Mouse (Mus musculus) forebrain, embryonic 11.5 days (tissue): ENCODE data around the gene Kntc1. TPM values are rescaled to one million over a fixed set of nuclear protein-coding genes. Genes with fewer than 3 reads are reported as not detected.
"Not testable (repeated sequence)": the region's sequence is repeated elsewhere in the genome, so short reads cannot be mapped to it uniquely, and the experiment has no call there.

Experiments used
- ATAC-seq: fragments of 200-750 bp; cut with Nextera tagmentation; replicated peaks from 2 replicates; pipeline ENCODE4 v1.8.0; 2017; ENCODE audit warnings: moderate TSS enrichment; ENCODE audit not compliant: low FRiP score
- DNase-seq: peaks from one replicate; pipeline ENCODE4 v3.0.0-alpha.2; 2017; ENCODE audit warnings: low spot score
- H3K27ac ChIP-seq: fragments of 300-500 bp; sonication (generic); 2 replicates; pipeline ENCODE4 v1.5.1; 2014; ENCODE audit warnings: low read depth, low read length
- H3K27me3 ChIP-seq: fragments of 300-500 bp; sonication (generic); 2 replicates; pipeline ENCODE4 v1.6.1; 2014; ENCODE audit warnings: mild to moderate bottlenecking, low read length, mixed read lengths; ENCODE audit not compliant: control insufficient read depth, insufficient read depth
- H3K36me3 ChIP-seq: fragments of 300-500 bp; sonication (generic); 2 replicates; pipeline ENCODE4 v1.6.1; 2014; ENCODE audit warnings: mild to moderate bottlenecking, low read length, moderate library complexity, mixed read lengths; ENCODE audit not compliant: control insufficient read depth, insufficient read depth
- H3K4me1 ChIP-seq: fragments of 300-500 bp; sonication (generic); replicated peaks from 2 replicates; pipeline ENCODE4 v1.6.1; 2014; ENCODE audit warnings: low read length, mixed read lengths; ENCODE audit not compliant: control insufficient read depth, insufficient read depth
- H3K4me2 ChIP-seq: fragments of 300-500 bp; sonication (generic); 2 replicates; pipeline ENCODE4 v1.6.1; 2014; ENCODE audit warnings: low read depth, mild to moderate bottlenecking, low read length, moderate library complexity, mixed read lengths; ENCODE audit not compliant: severe bottlenecking
- H3K4me3 ChIP-seq: fragments of 300-500 bp; sonication (generic); 2 replicates; pipeline ENCODE4 v1.5.1; 2014; ENCODE audit warnings: low read depth, low read length
- H3K9ac ChIP-seq: fragments of 300-500 bp; sonication (generic); 2 replicates; pipeline ENCODE4 v1.6.1; 2014; ENCODE audit warnings: low read length
- H3K9me3 ChIP-seq: fragments of 300-500 bp; sonication (generic); 2 replicates; pipeline ENCODE4 v1.6.1; 2016; ENCODE audit warnings: low read length, mixed read lengths; ENCODE audit not compliant: control insufficient read depth
- WGBS: fragments of 180-500 bp; shearing (Covaris S2); extraction: QIAGEN DNeasy Blood & Tissue Kit; methylation state at CpG from one replicate; pipeline ENCODE4 v1.1.7; 2014; 5-methylcytosine and 5-hydroxymethylcytosine counted together
- polyA plus RNA-seq: library from polyadenylated mRNA; unstranded; fragments of >200 nt; fragmentation: Nextera tagmentation; extraction: Ambion mirVana; gene quantifications from 2 replicates; pipeline ENCODE4 v1.2.1, GENCODE M21; 2014

Kntc1 gene
- polyA plus RNA-seq, 1 experiment from 2014 or later = 65.0 TPM

- no peaks in the 10 kb centered on the region for H3K4me1 ChIP-seq
- WGBS = 97% methylated on average over 2 of the region's 2 CpGs
- no peak for ATAC-seq
These were observed 18.5 kb upstream of the Kntc1 start for GRCm38 (mm10) chr5:123730981-123731380.

GRCm38 (mm10) chr5:123744358-123744757 lies 5.2 kb upstream of the Kntc1 start:
- H3K27me3 ChIP-seq = no peaks in the 10 kb centered on the region
- H3K27ac ChIP-seq = no peak overlapping the region
- H3K36me3 ChIP-seq = peaks cover 16% of the 10 kb centered on the region
- H3K4me3 ChIP-seq = no peak overlapping the region
- no peak overlapping the region for H3K4me2 ChIP-seq
- ATAC-seq (no peak), DNase-seq (no peak)
- H3K9ac ChIP-seq = no peak overlapping the region
- H3K9me3 ChIP-seq = no peaks in the 10 kb centered on the region
- 86% methylated on average over 2 of the region's 2 CpGs for WGBS
- peaks cover 8% of the 10 kb centered on the region; the same call in 1 of the 2 replicates for H3K4me1 ChIP-seq

More at GRCm38 (mm10) chr5:123730981-123731380, 18.5 kb upstream of the Kntc1 start:
- Histone ChIP-seq H3K4me2 (no peak overlapping the region), H3K36me3 (peaks cover 13% of the 10 kb centered on the region; the same call in 1 of the 2 replicates), H3K9me3 (no peaks in the 10 kb centered on the region), H3K9ac (no peak overlapping the region), H3K27ac (no peak overlapping the region), H3K4me3 (no peak overlapping the region), H3K27me3 (no peaks in the 10 kb centered on the region)
- no peak for DNase-seq

- Histone ChIP-seq H3K4me3 (no peak overlapping the region), H3K27ac (no peak overlapping the region), H3K9me3 (no peaks in the 10 kb centered on the region), H3K4me1 (peaks cover 8% of the 10 kb centered on the region; the same call in 1 of the 2 replicates), H3K27me3 (no peaks in the 10 kb centered on the region), H3K9ac (no peak overlapping the region), H3K36me3 (peaks cover 12% of the 10 kb centered on the region), H3K4me2 (peak overlapping the region; percentile 5; the same call in 1 of the 2 replicates)
- ATAC-seq (no peak), DNase-seq (no peak)
These were observed 3.3 kb upstream of the Kntc1 start for GRCm38 (mm10) chr5:123746253-123746652.

- no peaks in the 10 kb centered on the region for H3K9me3 ChIP-seq
- peaks cover 10% of the 10 kb centered on the region; the same call in 1 of the 2 replicates for H3K4me1 ChIP-seq
- peak overlapping the region; percentile 52 for H3K9ac ChIP-seq
- DNase-seq = no peak
- peak overlapping the region; percentile 77 for H3K4me2 ChIP-seq
- no peaks in the 10 kb centered on the region for H3K27me3 ChIP-seq
- WGBS = 39% methylated on average over 7 of the region's 7 CpGs
- H3K36me3 ChIP-seq = peaks cover 12% of the 10 kb centered on the region
- no peak for ATAC-seq
- H3K27ac ChIP-seq = no peak overlapping the region
- H3K4me3 ChIP-seq = peak overlapping the region; percentile 76
These were observed 1.9 kb upstream of the Kntc1 start for GRCm38 (mm10) chr5:123747604-123748003.

GRCm38 (mm10) chr5:123748339-123749064 lies 1.0 kb upstream of the Kntc1 start:
- H3K27me3 ChIP-seq = no peaks in the 10 kb centered on the region
- under 1% methylated on average over 18 of the region's 18 CpGs for WGBS
- H3K4me2 ChIP-seq = peak overlapping the region; percentile 77
- DNase-seq (no peak), ATAC-seq (no peak; the same call in 1 of the 2 replicates)
- peak overlapping the region; percentile 76 for H3K4me3 ChIP-seq
- no peaks in the 10 kb centered on the region for H3K9me3 ChIP-seq
- H3K9ac ChIP-seq = peak overlapping the region; percentile 78
- H3K27ac ChIP-seq = peak overlapping the region; percentile 97
- peaks cover 12% of the 10 kb centered on the region for H3K36me3 ChIP-seq
- H3K4me1 ChIP-seq = peaks cover 10% of the 10 kb centered on the region; the same call in 1 of the 2 replicates

GRCm38 (mm10) chr5:123765506-123765905 lies 16.0 kb downstream of the Kntc1 start:
- Histone ChIP-seq H3K4me1 (no peaks in the 10 kb centered on the region), H3K9me3 (no peaks in the 10 kb centered on the region), H3K4me2 (no peak overlapping the region), H3K27ac (no peak overlapping the region), H3K4me3 (no peak overlapping the region), H3K36me3 (peaks cover 2% of the 10 kb centered on the region; the same call in 1 of the 2 replicates), H3K27me3 (no peaks in the 10 kb centered on the region), H3K9ac (no peak overlapping the region)
- no peak for ATAC-seq
- DNase-seq = no peak
- WGBS = 98% methylated on average over 11 of the region's 11 CpGs

- not testable (repeated sequence) for H3K27ac ChIP-seq, ATAC-seq, H3K4me1 ChIP-seq, DNase-seq, H3K4me3 ChIP-seq, H3K9ac ChIP-seq, H3K36me3 ChIP-seq, H3K9me3 ChIP-seq, H3K27me3 ChIP-seq, H3K4me2 ChIP-seq
- WGBS = 94% methylated on average over 11 of the region's 11 CpGs
These were observed 16.9 kb downstream of the Kntc1 start for GRCm38 (mm10) chr5:123766455-123766854.

- no peak overlapping the region for H3K4me3 ChIP-seq
- H3K9ac ChIP-seq = no peak overlapping the region
- no peak for ATAC-seq
- no peak for DNase-seq
- H3K27me3 ChIP-seq = no peaks in the 10 kb centered on the region
- H3K4me2 ChIP-seq = no peak overlapping the region
- H3K4me1 ChIP-seq = no peaks in the 10 kb centered on the region
- H3K9me3 ChIP-seq = no peaks in the 10 kb centered on the region
- peaks cover 10% of the 10 kb centered on the region for H3K36me3 ChIP-seq
- no peak overlapping the region for H3K27ac ChIP-seq
- 91% methylated on average over 9 of the region's 9 CpGs for WGBS
These were observed 23.9 kb downstream of the Kntc1 start for GRCm38 (mm10) chr5:123773441-123773840.

- no peak for DNase-seq
- no peak overlapping the region for H3K9ac ChIP-seq
- no peak overlapping the region for H3K4me2 ChIP-seq
- H3K36me3 ChIP-seq = peaks cover 19% of the 10 kb centered on the region
- ATAC-seq = no peak
- no peaks in the 10 kb centered on the region for H3K9me3 ChIP-seq
- H3K4me1 ChIP-seq = no peaks in the 10 kb centered on the region
- H3K27ac ChIP-seq = no peak overlapping the region
- no peaks in the 10 kb centered on the region for H3K27me3 ChIP-seq
- no peak overlapping the region for H3K4me3 ChIP-seq
- 93% methylated on average over 8 of the region's 8 CpGs for WGBS
These were observed 31.2 kb downstream of the Kntc1 start for GRCm38 (mm10) chr5:123780716-123781115.
